Mouse (Mus musculus) ovary, postnatal 10 days (tissue): Measurements from ENCODE around the gene Cebpzos.
A peak's percentile ranks its signal among the peaks of the same experiment; 100 is the strongest.

Source experiments
- DNase-seq: peaks from one replicate; pipeline ENCODE4 v3.0.0; 2022; ENCODE audit warnings: low spot score

Cebpzos gene

DNA sequence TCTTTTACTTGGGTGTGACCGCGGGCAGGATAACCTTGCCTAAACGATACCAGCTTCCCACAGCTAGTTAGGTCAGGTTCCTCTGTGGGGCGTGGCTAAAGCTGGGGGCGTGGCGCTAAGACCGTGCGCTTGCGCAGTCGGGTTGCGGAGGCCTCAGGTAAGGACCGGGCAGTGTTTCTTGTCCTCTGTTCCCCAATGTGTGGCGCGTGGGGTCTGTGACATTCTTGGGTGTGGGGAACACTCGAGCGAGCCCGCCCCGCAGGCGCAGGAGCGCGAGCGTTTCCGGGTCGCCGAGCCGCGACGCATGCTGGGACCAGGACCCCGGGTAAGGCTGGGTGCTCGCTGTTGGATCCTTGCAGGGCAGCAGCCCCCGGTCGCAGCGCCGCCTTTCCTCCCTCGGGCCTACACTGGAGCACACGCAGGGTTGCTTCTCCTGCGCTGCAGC is at the start of gene Cebpzos:
Cebpzos (plus strand) TSS at position 132 of the 445 bp plus-strand sequence.
- DNase-seq, result peak; percentile 71

DNA sequence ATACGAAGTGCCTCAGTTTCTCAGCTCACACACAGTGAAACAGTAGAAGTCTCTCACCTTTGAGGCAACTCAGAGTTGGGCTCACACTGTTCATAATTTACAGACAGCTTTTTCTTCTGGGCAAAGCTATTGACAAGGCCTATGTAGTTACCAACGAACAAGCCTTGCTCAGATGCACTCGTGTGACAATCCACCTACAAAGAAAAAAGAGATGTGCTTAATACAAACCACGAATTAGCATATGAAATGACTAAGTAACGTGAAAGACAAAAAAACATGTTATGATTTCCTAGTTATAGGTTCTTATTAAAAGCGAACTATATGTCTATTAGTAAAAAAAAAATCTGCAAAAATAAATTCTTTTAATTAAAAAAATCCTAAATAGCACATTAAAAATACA is 42.4 kb upstream of the Cebpzos start:
- DNase-seq, result no peak

DNA sequence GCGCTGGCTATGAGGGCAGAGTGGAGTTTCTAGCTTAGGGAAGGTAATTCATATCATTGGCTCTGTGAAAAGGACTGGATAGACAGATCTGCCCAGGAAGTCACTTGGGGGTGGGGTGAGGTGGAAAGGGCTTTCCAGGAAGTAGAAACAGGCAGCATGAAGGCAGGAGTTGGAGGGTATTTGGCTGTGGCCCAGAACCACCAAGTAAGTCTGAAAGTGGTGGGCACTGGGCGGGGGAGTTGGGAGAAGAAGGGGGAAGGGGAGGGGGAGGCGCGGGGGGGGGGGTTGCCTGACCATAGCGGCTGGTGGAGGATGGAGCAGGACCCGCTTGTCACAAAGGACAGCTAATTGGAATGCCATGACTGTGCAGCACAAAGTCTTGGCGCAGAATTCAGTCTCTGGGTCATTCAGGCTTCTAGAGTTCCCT is 34.4 kb upstream of the Cebpzos start:
- no peak for DNase-seq

DNA sequence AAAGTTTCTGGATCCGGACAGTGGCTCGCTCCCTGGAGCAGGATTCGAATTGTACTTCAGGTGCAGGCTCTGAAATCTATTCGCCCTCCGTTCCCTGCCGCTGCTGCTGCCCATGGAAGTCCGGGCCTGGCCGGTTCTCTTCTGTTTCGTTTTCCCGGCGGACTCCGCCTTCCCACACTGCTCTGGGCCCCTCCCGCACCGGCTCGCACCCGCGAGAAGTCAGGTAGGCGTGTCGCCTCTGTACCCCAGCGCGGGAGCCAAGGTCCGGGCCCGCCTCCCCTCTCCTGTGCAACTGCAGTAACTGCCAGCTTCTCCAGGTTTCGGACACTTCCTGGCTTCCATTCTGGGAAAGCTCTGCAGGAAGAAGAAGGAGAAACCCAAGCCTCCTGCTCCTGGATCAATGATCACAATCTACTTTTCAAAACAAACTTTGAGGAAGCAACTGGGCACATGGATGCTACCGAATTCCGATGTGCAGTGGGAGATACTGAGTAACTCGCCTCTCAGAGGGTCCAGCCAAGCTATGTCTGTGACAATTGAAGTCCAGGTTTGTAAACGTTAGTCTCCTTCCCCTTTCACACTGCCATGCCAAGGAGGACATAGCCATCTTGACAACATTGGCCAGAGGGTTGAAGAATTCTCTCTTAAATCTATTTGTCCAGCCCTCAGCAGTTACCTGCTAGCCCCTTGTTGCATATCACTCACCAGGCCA is 33.7 kb upstream of the Cebpzos start, which contains the start of gene Eif2ak2:
Eif2ak2 (minus strand) TSS at position 173 of the 712 bp plus-strand sequence.
- peak; percentile 71 for DNase-seq

DNA sequence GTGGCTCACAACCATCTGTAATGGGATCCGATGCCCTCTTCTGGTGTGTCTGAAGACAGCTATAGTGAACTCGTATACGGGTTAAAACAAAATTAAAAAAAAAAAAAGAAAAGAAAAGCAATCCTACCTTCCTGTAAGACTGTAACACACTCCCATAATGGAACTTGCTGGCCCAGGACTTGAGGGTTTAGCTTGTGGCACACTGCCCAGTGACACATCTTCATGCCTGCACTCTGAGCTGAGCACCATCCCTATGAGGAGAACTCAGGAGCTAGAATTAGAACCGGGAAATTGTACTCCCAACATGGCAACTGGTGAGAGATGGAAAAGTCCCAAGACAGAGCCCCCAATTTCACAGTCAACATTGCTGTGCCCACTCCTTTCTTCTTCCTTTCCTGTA is 33.0 kb upstream of the Cebpzos start:
- DNase-seq, result no peak

DNA sequence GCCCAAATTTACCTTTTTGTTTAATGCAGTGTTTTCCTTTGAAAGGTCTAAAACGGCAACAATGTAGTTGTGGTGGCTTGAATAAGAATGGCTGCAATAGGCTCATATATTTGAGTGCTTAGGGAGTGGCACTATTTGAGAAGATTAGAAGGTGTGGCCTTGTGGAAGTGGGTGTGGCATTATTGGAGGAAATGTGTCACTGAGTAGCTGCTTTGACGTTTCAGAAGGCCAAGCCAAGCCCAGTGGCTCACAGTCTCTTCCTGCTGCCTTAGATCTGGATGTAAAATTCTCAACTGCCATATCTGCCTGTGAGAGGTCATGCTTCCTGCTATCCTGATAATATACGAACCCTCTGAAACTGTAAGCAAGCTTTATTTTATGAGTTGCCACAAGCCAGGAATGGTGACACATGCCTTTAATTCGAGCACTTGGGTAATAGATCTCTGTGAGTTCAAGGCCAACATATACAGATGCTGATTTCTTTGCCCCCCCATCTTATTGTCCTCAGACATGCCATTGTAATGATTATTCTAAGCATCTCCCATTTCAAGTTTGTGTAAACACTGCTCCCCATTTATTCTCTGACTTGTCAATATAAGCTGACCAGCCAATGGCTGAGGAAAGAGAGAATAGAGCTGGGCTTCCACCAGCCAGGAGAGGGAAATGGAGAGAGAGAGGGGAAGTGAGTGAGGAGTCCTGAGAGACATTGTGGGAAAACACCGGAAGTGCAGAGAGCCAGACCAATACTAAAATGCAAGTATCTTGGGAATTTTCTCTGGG is 30.8 kb upstream of the Cebpzos start:
- DNase-seq, result no peak

DNA sequence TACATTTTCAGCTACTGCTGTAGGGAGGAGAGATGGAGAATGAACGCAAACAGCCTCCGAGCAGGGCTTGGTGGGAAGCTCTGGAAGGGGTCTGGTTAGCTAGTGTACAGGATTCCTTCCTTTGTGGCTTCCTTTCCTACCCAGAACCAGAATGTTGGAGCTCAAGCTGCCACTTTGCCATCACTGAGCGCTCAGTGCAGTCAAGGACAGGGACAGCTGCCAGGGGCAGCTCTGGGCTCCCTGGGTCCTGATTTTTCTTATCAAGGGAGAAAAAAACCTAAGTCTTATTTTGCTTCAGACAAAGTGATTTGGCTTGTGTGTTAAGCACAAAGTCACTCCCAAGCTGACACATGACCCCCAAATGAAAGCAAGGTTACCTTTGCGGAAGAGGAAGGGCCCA is 27.7 kb upstream of the Cebpzos start:
- DNase-seq, result no peak

DNA sequence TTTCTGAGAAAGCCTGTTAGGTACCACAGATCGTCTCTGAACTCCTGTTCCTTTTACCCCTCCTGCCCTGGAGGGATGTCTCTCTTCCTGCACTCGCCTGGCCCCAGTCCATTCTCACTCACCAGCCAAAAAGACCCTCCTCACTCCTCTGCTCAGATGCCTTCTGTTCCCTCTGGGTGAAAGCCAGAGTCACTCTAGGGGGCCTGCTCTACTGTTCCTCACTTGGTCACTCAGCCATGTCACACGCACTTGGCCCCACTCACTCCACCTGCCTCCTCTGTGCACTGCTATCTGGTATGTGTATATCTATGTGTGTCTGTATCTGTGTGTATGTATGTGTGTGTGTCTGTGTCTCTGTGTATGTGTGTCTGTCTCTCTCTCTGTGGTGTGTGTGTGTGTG is 27.1 kb upstream of the Cebpzos start:
- DNase-seq, result no peak

DNA sequence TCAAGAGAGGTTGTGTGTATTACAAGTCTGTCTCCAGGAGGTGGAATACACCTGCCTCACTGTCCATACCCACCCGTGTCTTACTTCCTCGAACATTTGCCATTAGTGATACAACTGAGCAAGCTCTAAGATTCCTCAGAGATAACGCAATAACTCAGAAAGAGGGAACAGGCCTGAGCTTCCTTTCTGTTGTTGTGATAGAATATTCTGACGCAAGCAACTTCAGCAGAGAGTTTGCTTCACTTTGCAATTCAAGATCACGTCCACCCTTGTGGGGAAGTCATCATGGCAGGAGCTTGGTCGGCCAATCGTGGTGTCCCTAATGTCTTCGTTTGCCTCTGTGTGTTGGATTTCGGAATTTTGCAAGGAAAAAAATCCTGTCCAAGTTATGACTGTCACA is 25.3 kb upstream of the Cebpzos start:
- DNase-seq, result no peak

DNA sequence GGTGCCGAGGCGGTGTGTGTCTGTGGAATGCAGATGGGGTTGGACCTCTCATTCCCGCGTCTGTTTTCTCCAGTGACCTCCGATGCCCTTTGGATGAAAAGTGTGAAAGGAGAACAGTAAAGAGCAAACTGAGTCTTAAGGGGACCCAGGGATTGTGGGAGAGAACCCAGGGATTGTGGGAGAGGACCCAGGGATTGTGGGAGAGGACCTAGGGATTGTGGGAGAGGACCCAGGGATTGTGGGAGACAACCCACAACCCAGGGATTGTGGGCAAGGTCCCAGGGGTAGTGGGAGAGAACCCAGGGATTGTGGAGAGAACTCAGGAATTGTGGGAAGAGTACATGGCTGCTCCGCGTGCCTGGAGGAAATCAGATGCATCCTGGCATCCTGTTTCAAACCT is 21.3 kb upstream of the Cebpzos start:
- DNase-seq, result no peak

DNA sequence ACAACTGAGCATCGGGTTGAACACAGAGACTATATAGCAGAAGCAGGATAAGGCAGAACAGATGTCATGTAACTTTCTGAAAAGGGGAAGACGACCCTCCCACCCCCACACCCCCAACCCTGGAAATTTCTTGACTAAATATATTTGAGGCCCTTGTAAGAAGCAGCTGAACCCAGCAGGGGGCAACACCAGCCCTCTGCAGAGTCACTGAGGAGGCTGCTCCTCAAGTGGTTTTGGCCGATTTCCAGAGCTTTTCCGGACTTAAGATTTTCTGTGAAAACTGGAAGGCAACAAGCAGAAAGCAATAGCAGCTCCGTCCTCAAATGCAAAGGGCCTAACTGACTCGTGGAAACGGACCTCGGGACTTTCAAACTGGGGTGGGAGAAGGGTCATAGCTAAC is 20.9 kb upstream of the Cebpzos start:
- DNase-seq, result peak; percentile 11

DNA sequence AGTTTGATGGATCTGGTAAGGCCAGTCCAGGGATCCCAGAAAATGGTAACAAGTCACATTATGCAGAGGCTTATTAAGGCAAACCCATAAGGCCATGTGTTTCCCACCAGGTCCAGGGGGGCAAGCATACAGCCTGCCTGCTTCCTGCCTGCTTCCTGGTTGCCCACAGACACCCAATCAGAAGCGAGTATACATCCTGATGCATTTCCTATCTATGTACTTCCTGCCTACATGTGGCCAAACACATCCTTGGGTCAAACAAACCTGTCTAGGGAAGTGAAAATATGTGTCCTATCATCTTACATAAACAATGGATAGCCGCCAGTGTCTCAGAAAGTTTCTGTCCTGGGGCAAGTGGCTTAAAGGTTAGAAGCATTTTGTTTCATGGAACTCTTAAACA is 13.1 kb upstream of the Cebpzos start:
- no peak for DNase-seq

DNA sequence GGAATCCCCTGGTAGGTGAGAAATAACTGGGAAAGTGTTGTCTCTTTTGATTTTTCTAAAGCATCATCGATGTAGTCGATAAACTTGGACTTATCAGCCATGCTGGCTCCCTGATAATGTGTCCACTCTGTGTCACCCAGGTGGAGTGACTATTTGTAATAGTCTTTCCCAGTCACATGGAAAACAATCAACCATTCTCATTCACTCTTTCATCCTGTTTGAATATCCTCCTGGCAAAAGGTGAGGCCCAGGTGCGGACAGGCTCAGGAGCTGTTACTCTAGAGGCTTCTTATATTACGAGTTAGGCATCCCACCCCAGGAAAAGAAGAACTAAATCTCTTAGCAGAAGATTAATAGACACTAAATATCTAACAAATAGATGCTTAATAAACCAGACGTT is 9.4 kb upstream of the Cebpzos start, which contains the start of gene Sult6b1:
Sult6b1 (minus strand) TSS at position 101 of the 400 bp plus-strand sequence.
- no peak for DNase-seq

DNA sequence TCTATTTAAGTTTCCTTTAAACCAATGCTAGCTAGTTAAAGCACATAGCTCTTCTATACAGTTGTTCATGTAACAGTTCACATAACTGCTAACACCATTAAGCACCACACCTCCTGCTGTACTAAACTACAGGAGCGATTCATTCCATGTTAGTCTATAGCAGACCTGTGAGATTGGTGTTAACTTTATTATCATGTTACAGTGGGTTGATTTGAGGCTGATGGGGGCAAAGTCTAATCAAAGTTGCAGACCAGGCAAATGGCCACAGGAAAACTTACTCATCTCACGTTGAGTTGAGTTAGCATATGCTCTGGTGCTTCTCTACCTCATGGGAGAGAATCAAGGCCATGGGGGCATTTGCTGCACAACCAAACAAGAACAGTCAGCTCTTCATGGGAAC is 6.9 kb upstream of the Cebpzos start:
- no peak for DNase-seq

DNA sequence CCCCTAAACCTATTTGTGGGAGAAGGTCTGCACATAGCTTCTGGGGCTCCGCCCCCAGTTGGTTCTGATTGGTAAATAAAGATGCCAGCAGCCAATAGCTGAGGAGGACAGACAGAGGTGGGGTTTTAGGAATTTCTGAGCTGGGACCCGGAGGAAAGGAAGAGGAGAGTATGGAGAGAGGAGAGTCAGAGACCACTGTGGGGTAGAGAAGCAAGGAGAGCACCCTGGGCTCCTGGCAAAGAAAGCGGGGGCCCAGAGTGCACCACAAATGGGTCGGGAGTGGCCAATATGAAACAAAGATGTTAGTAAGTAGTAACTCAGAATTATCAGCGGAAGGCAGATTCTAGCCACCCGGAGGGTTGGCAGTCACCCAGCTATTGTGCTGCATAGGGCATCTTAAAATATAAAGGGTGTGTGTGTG is 3.4 kb upstream of the Cebpzos start:
- no peak for DNase-seq

DNA sequence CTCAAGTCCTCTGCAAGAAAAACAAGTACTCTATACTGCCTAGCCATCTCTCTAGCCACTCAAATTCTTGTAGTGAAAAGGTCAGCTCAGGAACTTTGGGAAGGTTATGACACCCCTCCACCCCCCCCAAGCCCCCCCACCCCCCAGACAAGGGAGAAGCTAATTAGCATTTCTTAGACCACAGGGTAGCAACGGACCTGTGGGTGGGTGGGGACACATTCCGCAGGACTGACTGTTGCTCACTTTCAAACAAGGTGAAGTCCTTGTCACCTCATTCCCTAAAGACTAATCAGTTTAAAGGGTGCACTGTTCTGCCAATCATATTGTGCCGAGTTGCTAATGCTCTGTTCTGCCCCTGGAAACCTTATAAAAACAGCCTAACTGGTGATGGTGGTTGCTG is 2.4 kb upstream of the Cebpzos start:
- no peak for DNase-seq

DNA sequence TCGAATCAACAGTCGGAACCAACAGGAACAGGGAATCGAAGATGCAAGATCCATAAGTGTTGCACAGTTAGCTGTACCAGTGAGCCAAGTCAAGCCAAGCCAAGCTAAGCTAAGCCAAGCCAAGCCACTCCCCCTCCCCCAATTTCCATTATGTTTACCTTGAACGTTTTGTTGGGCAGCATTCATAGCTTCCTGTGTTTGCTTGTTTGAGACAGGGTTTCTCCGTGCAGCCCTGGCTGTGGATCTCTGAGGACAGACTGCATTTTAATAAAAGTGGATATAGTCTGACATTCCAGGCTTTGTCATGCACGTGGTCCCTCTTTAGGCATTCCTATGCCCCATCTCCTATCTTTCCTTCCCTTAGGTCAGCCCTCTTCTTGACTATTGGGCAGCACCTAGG is 528 bp upstream of the Cebpzos start:
- DNase-seq, result no peak

DNA sequence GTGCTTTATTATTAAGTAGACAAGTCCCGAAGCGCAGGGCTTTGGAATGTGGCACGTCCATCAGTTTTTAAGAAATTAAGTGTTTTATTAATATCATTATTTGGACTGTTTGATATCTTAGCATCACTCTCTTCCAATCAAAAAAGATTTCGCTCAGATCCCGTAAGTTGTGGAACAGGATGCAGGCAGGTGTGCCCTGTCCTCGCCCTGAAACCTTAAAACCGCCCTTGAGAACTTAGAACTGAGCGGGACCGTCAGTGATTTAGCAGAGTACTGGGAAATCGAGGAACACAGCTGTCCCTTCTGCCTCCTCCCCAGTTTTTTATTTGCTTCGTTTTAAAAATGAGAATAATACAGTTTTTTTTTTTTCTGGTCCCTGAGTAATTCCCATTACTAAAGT is 599 bp downstream of the Cebpzos start:
- DNase-seq, result no peak

DNA sequence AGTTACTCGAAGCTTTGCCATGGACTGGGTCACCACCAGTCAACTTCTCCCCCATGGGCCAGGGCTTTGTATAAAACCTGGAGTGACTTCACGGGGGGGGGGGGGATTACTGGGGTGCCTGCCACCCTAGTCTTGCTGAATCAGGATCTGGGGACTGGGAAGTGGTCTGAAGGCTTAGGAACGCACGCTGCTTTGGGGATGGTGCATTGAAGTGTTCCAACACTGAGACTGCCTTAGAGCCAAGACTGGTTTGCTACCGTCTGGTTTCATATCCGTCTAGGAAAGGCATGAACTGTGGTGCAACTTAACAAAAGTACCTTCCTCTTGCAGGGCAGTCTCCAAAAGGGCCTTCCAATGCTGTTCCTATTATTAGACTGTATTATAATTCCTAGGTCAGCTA is 1.4 kb downstream of the Cebpzos start:
- no peak for DNase-seq

DNA sequence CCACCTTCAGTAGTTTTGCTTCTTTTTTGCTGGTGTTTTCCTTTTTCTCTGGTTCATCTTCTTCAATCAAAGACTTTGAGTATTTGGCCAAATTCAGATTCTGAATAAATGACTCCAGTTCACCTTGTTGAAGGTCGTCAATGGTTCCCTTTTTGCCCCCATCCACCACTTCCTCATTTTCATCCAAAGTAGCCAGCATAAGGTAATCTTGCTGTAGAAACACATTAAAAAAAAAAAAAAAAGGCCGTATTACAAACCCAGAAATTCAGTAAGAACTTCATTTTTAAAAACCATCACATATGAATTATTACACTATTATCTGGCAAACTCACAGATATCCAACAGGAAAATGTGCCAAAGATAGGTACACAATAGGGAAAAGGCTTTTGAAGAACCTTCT is 19.6 kb downstream of the Cebpzos start:
- no peak for DNase-seq

DNA sequence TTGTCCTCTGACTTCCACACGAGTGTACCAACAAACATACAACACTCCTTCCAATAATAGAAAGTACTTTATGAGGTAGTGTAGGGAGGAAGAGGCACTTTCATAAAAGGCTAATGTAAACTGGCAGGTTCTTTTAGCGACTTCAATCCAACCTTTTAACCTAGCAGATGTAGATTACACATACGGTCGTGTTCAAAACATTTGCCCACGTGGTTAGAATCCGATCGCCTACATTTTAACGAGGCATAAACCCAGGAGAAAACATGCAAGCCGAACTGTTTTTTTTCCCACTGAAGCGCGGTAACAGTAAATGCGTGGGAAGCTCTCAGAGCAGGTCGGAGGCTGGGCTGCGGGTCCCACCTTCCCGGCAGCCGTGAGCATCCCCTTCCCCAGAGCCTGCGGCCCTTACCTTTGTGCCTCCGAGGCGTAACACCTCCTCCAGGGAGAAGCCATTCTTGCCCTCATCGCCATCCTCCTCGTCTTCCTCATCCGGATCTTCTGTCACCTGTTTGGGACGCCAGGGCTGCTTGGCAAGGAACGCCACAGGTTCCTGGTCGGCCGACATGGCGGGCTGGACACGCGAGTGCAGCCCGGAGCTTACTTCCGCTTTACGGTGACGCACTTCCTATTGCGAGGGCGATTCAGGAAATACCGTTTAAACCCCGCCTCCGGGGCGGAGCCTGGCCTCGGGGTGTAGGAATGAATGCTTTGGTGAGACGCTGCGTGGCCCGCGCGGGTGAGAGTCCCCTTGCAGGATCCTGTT is 20.3 kb downstream of the Cebpzos start, which contains the start of the genes Cebpz and Ndufaf7:
Cebpz (minus strand) TSS at position 601 of the 763 bp plus-strand sequence.
Ndufaf7 (plus strand) TSS at position 671 of the 763 bp plus-strand sequence.
- peak; percentile 85 for DNase-seq

DNA sequence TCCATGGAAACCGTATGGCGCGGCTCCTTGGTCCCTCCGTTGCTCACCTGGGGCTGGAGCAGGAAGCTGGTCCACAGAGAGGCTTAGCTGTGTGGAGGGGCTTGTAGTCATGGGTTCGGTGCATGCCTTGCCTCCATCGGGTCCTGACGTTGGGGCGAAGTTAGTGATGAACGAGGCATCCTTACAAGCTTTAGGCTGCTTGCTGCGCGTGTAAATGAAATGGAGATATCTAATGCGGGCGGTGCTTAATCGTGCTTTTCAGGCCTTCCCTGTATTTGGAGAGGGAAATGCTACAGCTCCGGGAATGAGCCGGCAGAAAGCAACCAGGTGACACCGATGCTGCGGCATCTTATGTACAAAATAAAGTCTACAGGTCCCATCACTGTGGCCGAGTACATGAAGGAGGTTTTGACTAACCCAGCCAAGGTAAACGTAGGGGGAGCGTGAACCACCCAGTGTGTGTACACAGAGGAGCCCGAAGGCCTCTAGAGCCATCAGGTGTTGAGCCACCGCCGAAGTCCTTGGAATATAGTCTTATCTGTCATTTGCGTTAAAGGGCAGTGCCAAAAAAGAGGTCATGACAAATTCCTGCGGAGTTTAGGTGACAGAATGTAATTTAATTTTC is 21.0 kb downstream of the Cebpzos start:
- no peak for DNase-seq
